Mouse (Mus musculus): ENCODE results near the gene Ppp1r10. TPM values are rescaled to one million over a fixed set of nuclear protein-coding genes. Genes with fewer than 3 reads are reported as not detected.

Gene Ppp1r10
- total and polyA plus RNA-seq, 2 experiments from 2014 or later, result 20.3 to 37.5 TPM

- DNase-seq (ENCODE audit: low spot score) (no peak), ATAC-seq (no peak)
- Histone ChIP-seq H3K9me3 (ENCODE audit: low read length) (no peaks in the 10 kb centered on the region), H3K4me3 (ENCODE audit: low read length) (no peak overlapping the region), H3K4me2 (ENCODE audit: low read depth, low read length) (peak overlapping the region; percentile 90; the same call in 1 of the 2 replicates), H3K9ac (replicated peaks; ENCODE audit: low read length) (no peak overlapping the region), H3K27me3 (ENCODE audit: insufficient read depth, low read length) (no peaks in the 10 kb centered on the region), H3K27ac (no peak overlapping the region), H3K4me1 (ENCODE audit: insufficient read depth, low read length) (peaks cover 9% of the 10 kb centered on the region), H3K36me3 (ENCODE audit: insufficient read depth, low read length) (peaks cover 13% of the 10 kb centered on the region; the same call in 1 of the 2 replicates)
- TF ChIP-seq CTCF (IDR thresholded peaks at IDR 0.05; ENCODE audit: low read depth), result no peak; the same call in 1 of the 2 replicates
- 82% methylated on average over 6 of the region's 6 CpGs for WGBS
Measured at GRCm38 (mm10) chr17:35914975-35915374, 1.3 kb upstream of the Ppp1r10 start.

GRCm38 (mm10) chr17:35915538-35916296, 517 bp upstream of the Ppp1r10 start:
- TF ChIP-seq CTCF (IDR thresholded peaks at IDR 0.05; ENCODE audit: low read depth), result no peak
- Histone ChIP-seq H3K27me3 (ENCODE audit: insufficient read depth, low read length) (no peaks in the 10 kb centered on the region), H3K4me2 (ENCODE audit: low read depth, low read length) (peak overlapping the region; percentile 90), H3K4me3 (ENCODE audit: low read length) (peak overlapping the region; percentile 73), H3K27ac (peak overlapping the region; percentile 98), H3K36me3 (ENCODE audit: insufficient read depth, low read length) (peaks cover 13% of the 10 kb centered on the region; the same call in 1 of the 2 replicates), H3K9me3 (ENCODE audit: low read length) (no peaks in the 10 kb centered on the region), H3K4me1 (ENCODE audit: insufficient read depth, low read length) (peaks cover 16% of the 10 kb centered on the region), H3K9ac (replicated peaks; ENCODE audit: low read length) (peak overlapping the region; percentile 97)
- DNase-seq (ENCODE audit: low spot score) (peak; percentile 16), ATAC-seq (no peak)
- WGBS, result 3% methylated on average over 28 of the region's 28 CpGs

GRCm38 (mm10) chr17:35917143-35917462, 869 bp downstream of the Ppp1r10 start:
- DNase-seq (ENCODE audit: low spot score), result peak; percentile 39
- Histone ChIP-seq H3K9ac (replicated peaks; ENCODE audit: low read length) (peak overlapping the region; percentile 97), H3K27me3 (ENCODE audit: insufficient read depth, low read length) (no peaks in the 10 kb centered on the region), H3K9me3 (ENCODE audit: low read length) (no peaks in the 10 kb centered on the region), H3K4me2 (ENCODE audit: low read depth, low read length) (peak overlapping the region; percentile 90), H3K4me3 (ENCODE audit: low read length) (peak overlapping the region; percentile 73), H3K4me1 (ENCODE audit: insufficient read depth, low read length) (peaks cover 24% of the 10 kb centered on the region), H3K27ac (peak overlapping the region; percentile 98), H3K36me3 (ENCODE audit: insufficient read depth, low read length) (peaks cover 10% of the 10 kb centered on the region; the same call in 1 of the 2 replicates)
- TF ChIP-seq CTCF (IDR thresholded peaks at IDR 0.05; ENCODE audit: low read depth), result no peak
- no peak for ATAC-seq
- WGBS, result 0% methylated on average over 8 of the region's 8 CpGs

GRCm38 (mm10) chr17:35917463-35918251, 1.4 kb downstream of the Ppp1r10 start:
- Histone ChIP-seq H3K27ac (peak overlapping the region; percentile 98), H3K27me3 (ENCODE audit: insufficient read depth, low read length) (no peaks in the 10 kb centered on the region), H3K9me3 (ENCODE audit: low read length) (no peaks in the 10 kb centered on the region), H3K9ac (replicated peaks; ENCODE audit: low read length) (peak overlapping the region; percentile 97), H3K36me3 (ENCODE audit: insufficient read depth, low read length) (peaks cover 10% of the 10 kb centered on the region; the same call in 1 of the 2 replicates), H3K4me1 (ENCODE audit: insufficient read depth, low read length) (peaks cover 28% of the 10 kb centered on the region), H3K4me2 (ENCODE audit: low read depth, low read length) (peak overlapping the region; percentile 90), H3K4me3 (ENCODE audit: low read length) (peak overlapping the region; percentile 73)
- DNase-seq (ENCODE audit: low spot score) (peak; percentile 89), ATAC-seq (peak; percentile 36)
- under 1% methylated on average over 13 of the region's 13 CpGs for WGBS
- no peak for TF ChIP-seq CTCF (IDR thresholded peaks at IDR 0.05; ENCODE audit: low read depth)

- Histone ChIP-seq H3K4me2 (ENCODE audit: low read depth, low read length) (peak overlapping the region; percentile 90), H3K27ac (peak overlapping the region; percentile 98), H3K4me1 (ENCODE audit: insufficient read depth, low read length) (peaks cover 28% of the 10 kb centered on the region), H3K4me3 (ENCODE audit: low read length) (peak overlapping the region; percentile 73), H3K36me3 (ENCODE audit: insufficient read depth, low read length) (0 out of 2 replicates have a peak, but pooled peaks cover 9% of the 10 kb centered on the region), H3K9ac (replicated peaks; ENCODE audit: low read length) (peak overlapping the region; percentile 97), H3K9me3 (ENCODE audit: low read length) (no peaks in the 10 kb centered on the region), H3K27me3 (ENCODE audit: insufficient read depth, low read length) (no peaks in the 10 kb centered on the region)
- no peak for TF ChIP-seq CTCF (IDR thresholded peaks at IDR 0.05; ENCODE audit: low read depth)
- under 1% methylated on average over 11 of the region's 11 CpGs for WGBS
- DNase-seq (ENCODE audit: low spot score) (peak; percentile 81), ATAC-seq (no peak)
Measured at GRCm38 (mm10) chr17:35918276-35919059, 2.2 kb downstream of the Ppp1r10 start.

GRCm38 (mm10) chr17:35919060-35919715, 3.0 kb downstream of the Ppp1r10 start:
- peak; percentile 64 for ATAC-seq
- Histone ChIP-seq H3K36me3 (ENCODE audit: insufficient read depth, low read length) (peaks cover 13% of the 10 kb centered on the region), H3K4me2 (ENCODE audit: low read depth, low read length) (peak overlapping the region; percentile 90), H3K9me3 (ENCODE audit: low read length) (no peaks in the 10 kb centered on the region), H3K9ac (replicated peaks; ENCODE audit: low read length) (peak overlapping the region; percentile 97), H3K27ac (peak overlapping the region; percentile 98), H3K4me1 (ENCODE audit: insufficient read depth, low read length) (peaks cover 28% of the 10 kb centered on the region), H3K27me3 (ENCODE audit: insufficient read depth, low read length) (no peaks in the 10 kb centered on the region), H3K4me3 (ENCODE audit: low read length) (peak overlapping the region; percentile 73)
- DNase-seq (ENCODE audit: low spot score), result peak; percentile 99
- TF ChIP-seq CTCF (IDR thresholded peaks at IDR 0.05; ENCODE audit: low read depth), result no peak
- 8% methylated on average over 7 of the region's 7 CpGs for WGBS

Data from hindbrain, postnatal 0 days (tissue).